Mouse (Mus musculus): Measurements from ENCODE around the gene Usp31.
A peak's percentile ranks its signal among the peaks of the same experiment; 100 is the strongest.

Gene Usp31

DNA sequence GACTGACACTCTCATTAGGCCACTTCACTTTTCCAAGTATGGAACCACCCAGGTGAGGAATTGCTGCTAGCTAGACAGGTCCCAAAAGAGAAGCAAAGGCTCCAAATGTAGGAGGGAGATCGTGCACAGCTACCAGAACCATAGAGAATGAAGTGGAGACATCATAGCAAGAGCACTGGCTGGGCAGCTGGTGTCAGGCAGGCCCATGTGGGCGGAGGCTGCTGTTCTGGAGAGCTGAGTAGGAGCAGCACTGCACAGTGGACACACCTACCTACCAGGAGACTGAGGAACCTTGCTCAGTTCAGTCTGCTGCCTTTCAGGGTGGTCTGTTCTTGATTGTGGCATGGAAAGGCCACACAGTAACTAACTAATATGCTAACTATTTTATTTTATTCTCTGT lies 52.4 kb downstream of the Usp31 start:
- DNase-seq = no peak

DNA sequence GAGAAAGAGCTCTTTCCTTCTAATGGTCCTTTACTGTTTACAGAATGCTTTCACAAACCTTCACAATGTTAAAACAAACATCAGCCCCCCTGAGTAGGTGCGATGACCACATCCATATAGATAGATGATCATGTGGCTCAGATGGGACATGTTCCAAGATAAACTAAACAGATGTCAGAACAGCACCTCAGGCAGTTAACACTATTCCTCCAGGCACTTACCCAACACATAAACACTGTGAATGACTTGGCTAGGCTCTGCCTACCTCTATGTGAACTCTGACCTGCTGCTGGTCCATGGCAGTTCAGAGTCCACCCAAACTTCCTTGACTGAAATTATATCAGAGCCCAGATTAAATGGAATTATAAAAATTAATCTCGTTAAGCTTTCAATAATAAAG lies 54.4 kb downstream of the Usp31 start:
- no peak for DNase-seq

DNA sequence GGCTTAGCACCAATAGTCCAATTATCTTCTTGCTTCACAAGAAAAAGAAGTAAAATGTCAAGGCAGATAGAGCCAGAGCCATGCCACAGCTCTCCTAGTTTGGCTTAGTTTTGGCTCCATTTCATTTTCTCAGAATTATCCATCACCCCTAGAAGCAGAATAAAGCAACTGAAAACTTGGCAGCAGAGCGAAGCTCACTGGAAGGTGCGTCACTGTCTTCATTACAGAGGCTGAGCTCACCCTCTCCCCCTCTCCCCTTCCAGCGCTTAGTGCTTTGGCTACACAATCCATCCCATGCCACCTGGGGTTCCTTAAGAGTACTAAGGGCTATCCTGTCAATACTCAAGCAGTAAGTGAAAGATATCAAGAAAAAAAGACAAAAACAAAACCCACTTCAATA lies 56.3 kb downstream of the Usp31 start:
- DNase-seq = no peak

DNA sequence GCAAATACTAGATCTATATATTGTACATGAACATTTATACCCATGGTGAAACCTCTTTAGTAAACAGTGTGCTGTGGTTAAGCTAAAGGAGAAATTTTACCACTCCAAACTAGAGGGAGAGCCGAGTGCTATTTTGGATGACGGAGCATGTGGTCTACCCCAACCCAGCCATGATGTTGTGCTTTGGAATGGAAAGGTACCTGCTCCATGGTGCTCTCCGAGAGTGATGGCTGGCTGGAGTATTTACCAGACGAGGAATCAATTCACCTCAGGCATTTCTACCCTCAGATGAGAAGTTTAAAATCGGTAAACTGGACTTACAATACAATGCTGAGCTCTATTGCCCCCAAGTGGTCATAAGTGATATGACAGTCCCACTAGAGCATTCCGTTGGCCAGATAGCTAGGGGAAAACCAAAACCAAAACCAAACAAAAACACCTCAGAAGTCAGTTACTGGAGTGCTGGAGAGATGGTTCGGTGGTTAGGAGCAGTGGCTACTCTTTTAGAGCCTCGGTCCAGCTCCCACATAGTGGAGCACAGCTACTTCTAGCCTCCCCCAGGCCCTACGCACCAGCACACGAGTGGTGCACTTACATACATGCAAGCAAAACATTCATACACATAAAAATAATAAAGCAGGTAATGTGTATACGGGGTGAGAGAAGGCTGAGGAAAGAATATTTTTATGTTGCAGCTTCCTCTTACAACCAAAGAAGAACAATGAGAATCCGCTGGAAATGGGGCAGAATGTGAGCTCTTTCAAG lies 65.9 kb downstream of the Usp31 start:
- peak; percentile 69 for DNase-seq

DNA sequence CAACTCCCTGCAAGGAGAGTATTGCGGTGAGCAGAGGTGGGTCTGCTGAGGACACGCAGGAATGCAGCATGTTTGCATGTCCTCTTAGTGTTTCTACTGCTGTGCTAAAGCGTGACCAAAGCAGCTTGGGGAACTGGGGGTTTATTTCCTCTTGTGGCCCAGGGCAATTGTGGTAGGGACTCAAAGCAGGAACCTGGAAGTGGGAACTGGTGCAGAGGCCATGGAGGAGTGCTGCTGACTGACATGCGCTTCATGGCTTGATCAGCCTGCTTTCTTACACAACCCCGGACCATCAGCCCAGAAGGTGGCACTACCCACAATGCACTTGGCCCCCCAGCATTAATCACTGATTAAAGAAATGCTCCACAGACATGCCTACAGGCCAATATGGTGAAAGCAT lies 70.3 kb downstream of the Usp31 start:
- DNase-seq = no peak

DNA sequence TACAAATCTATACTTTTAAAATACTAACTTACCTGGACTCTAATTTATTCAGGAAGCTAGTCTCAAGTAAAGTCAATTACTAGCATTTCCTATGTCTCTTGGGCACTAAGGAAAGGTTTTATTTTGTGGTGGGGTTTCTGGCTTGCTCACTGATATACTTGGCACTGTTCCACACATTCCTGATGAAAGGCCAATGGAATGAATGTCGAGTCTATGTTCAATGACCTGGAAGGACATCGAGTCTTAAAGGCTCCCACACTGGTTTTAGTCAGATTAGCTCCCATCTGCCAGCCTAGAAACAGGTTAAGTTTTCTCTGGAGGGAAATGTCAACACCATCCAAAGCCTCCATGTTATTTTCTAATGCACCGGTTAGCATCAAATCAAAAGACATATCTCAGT lies 72.8 kb downstream of the Usp31 start:
- no peak for DNase-seq

DNA sequence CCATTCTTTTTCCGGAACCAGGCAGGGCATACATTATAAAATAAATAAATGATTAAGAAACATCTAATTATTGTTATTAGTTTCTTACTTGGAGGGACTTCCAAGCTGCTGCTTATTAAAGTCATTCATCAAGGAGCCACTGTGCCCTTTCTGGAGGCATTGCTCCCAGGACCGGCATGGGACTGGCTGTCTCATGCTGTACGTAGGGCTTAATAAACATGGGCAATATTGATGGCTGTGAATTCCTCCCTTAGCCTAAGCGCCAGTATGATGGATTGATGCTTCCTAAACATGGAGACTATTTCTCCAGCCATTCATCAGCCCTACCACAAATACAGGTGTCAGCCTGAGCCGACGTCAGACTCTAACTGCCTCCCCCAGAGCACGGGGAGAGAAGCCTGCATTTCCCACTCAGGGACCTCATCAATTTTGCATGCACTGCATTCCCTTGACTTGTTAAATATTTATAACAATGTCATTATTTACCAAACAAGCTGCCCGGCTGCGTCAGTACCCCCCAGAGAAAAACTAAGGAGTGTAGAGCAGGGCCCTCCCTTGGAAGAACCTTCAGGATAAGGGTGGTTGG lies 84.1 kb downstream of the Usp31 start:
- DNase-seq = no peak

DNA sequence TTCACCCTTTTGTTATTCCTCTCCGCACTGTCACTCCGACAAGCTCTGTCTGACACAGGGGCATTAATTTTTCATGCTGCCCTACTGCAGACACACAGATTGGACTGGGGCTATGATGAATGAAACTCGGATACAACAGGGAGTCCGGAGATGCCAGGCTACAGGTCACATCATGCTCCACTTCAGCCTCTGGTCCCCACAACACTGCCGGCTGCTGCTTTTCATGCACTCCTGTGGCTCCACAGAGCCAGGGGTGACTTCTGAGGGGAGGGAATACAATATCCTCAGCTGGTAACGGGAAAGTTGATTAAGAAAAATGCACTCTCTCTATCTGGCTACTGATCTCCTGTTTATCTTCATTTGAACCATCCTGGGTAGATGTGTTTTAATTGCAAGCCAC lies 84.6 kb downstream of the Usp31 start:
- DNase-seq = no peak

DNA sequence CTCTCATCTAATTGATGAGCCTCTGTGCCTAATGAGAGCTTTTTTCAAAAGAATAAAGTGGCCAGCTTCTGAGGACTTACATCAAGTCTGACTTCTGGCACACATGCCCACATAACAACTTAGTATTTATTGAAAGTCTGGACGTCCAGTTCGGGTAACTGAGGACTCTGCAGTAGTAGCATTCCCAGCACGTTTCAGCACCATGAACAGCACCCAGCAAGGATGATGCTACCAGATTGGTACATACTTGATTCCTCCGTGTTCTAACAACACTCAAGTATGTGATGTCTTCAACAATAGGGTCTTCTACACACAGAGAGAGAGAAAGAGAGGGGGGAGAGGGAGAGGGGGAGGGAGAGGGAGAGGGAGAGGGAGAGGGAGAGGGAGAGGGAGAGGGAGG lies 105.4 kb downstream of the Usp31 start:
- DNase-seq = peak; percentile 3

DNA sequence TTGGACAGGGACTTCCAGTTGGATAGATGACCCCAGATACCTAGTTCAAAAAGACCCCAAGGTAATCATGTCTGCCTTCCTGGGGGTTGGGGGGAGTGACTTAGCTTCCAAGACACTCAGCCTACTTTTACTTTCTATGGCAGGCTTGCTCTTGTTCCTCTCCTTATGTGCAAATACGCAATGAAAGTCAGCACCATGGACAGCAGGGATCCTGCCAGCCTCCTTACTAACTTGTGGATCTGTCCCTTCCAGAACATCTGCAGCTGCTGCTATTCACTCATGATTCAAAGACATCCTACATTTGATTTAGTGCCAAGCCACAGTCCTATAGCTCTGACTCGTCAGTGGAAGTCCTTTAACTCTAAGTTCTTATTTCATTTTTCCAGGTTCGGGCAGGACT lies 110.7 kb downstream of the Usp31 start:
- peak; percentile 25 for DNase-seq

DNA sequence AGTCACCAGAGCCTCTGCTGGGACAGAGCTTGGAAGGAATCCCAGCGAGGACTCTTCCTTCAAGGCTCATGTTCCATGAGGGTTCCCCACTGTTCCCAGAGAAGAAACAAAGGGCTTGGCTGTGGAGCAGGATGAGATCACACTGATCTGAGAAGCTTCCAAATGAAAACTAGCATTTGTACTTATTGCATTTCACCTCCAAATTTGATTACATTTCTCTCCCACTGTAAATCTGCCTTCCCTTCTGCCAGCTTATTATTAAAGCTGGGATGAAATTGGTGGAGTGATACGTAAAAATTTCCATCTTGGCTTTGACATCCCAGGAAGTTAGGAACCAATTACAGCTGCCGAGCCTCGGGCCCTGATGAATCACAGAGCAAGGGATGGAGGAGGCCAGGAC lies 111.6 kb downstream of the Usp31 start:
- DNase-seq = no peak

DNA sequence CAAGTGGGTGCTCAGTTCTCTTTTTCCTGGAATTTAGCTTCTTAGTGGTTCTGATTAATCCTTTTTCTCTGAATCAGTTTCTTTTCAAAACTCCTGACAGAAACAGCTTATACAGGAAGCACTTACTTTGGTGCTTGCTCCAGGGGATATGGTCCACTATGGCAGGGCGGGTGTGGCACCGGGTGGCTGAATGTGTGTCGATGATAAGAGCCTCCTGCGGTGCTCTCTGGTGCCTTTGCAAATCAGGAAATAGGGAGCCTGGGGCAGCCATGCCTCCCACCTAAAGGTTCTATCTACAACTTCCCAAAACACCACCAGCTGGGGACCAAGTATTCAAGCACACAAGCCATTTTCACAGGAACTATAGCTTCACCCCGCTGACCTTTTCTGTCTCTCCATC lies 112.0 kb downstream of the Usp31 start:
- DNase-seq = no peak

DNA sequence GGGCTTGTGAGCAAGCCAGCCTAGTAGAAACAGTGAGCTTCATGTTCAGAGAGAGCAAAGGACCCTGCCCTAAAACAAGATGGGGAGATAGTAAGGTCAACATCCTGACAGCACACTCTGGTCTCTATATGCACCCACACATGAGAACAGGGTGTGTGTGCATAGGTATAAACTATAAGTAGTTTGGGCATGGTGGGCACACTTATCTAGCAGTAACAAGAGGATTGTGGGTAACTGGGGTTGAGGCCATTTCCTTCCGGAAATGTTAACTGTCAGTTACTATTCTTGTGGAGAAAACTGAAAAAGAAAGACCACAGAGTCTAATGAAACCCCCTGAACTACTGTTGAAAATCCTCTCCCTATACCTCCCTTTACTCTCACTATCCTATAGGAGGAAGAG lies 112.4 kb downstream of the Usp31 start:
- DNase-seq = no peak
